Mouse (Mus musculus): ENCODE data around the gene Cdh6. TPM values are rescaled to one million over a fixed set of nuclear protein-coding genes. Genes with fewer than 3 reads are reported as not detected.

Cdh6 gene
- 4.9 and 6.7 TPM in 2 replicates for polyA plus RNA-seq (2021; fragmentation: Nextera tagmentation)
- long read RNA-seq, experiment 1, full-length matches to known transcripts = 15 of 35 reads
- long read RNA-seq, experiment 1, partial matches to known transcripts = 5 of 35 reads
- long read RNA-seq, experiment 1, other reads (novel, unspliced or antisense) = 15 of 35 reads
- long read RNA-seq, experiment 2, full-length matches to known transcripts = 1 of 12 reads
- long read RNA-seq, experiment 2, partial matches to known transcripts = 2 of 12 reads
- long read RNA-seq, experiment 2, other reads (novel, unspliced or antisense) = 9 of 12 reads

DNA sequence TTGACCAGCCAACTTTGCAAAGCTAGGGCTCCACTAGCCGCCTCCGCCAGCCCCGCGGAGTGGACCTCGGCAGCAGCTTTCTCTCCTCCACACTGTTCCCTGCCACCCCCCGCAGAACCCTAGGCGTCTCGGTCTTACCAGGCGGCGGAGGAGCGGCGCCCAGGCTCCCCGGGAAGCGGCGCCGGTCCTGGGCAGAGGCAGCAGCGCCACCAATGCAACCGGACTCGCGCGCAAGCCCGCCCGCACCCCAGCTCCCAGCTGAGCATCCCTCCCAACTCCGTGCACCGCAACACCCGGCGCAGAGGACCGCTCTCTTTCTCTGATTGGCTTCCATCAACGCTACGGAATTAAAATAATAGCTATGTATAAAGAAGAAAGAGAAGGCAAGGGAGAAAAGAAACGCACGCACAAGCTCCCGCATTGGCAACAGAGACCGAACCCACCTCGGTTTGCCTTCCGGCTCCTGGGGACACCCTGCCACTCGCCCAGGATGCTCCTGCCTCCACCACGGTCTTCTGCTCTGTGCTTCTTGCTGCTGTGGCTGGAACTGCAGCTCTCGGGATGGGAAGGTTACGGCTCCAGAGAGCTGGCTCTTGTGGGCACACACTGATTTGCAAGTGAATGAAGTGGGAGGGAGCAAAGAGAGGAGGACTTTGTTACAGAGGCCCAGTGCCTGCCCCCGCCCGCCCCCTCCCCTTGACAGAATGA is at the start of gene Cdh6:
Gene Cdh6, minus strand, starts transcription at position 605 of the 708 bp plus-strand sequence.

All from left cerebral cortex, adult 6 months (tissue).